Mouse (Mus musculus) granulocyte monocyte progenitor cell, adult 5-6 weeks (primary cell): Measurements from ENCODE around the gene Ptpre. TPM values are rescaled to one million over a fixed set of nuclear protein-coding genes. Genes with fewer than 3 reads are reported as not detected.

Experiments
- ATAC-seq: replicated peaks from 2 replicates; pipeline ENCODE4 v1.8.0; 2016; ENCODE audit warnings: mild to moderate bottlenecking, moderate TSS enrichment, inconsistent platforms; ENCODE audit not compliant: poor library complexity, severe bottlenecking
- total RNA-seq, 2 experiments: library from RNA; stranded (forward) in 1 of 2; stranded (reverse) in 1 of 2; fragments of 200-712, 200-1000 nt in 1 of 2; fragments of >200 nt in 1 of 2; fragmentation: Nextera tagmentation in 1 of 2; gene quantifications; 2 replicates each; pipeline ENCODE4 v1.2.3; 2014 to 2017

Ptpre gene
- total RNA-seq, 2 experiments from 2014 or later, result 48.3 to 74.9 TPM

- ATAC-seq, result peak; percentile 12
Observed at GRCm38 (mm10) chr7:135601607-135602006, 64.3 kb downstream of the Ptpre start.

DNA sequence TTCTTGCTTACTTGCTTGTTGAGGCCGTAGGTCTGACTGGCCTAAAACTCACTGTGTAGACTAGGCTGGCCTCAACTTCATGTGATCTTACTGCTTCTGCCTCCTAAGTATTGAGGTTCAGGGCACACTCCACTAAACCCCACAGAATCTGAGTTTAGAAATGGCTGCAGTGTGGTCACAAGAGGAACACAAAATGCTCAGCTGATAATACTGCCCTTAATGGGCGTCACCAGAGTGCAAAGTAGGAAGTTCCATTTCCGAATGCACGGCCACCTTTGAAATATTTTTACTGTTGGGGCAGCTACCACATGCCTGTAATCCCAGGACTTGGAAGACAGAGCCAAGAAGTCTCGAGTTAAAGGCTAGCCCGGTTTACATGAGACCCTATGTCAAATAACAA, 65.0 kb downstream of the Ptpre start:
- ATAC-seq, result peak; percentile 15

- ATAC-seq, result no peak
Observed at GRCm38 (mm10) chr7:135602881-135603523, 65.7 kb downstream of the Ptpre start.

- ATAC-seq, result peak; percentile 52
Observed at GRCm38 (mm10) chr7:135605002-135605803, 67.9 kb downstream of the Ptpre start.

- ATAC-seq, result no peak
Observed at GRCm38 (mm10) chr7:135605804-135606072, 68.5 kb downstream of the Ptpre start.

- ATAC-seq, result no peak
Observed at GRCm38 (mm10) chr7:135608208-135608607, 70.9 kb downstream of the Ptpre start.

DNA sequence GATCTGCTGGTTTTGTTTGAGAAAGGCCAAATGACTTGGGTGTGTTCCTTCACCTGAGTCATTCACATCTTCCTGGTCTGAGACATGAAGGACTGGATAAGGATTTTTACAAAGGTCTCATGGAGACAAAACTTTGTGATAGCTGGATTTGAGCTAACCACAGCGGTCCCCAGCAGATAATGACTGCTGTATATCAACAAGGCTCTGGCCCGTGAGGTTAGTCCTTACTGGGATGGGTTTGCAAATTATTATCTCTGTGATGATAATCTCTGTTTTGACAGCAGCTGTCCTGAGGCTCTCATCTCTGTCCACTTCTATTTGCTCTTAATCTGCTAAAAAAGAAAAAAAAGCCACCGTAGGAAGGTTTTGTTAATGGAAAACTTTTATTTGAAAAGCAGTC, 71.7 kb downstream of the Ptpre start:
- no peak for ATAC-seq

- ATAC-seq, result no peak
Observed at GRCm38 (mm10) chr7:135609655-135610054, 72.4 kb downstream of the Ptpre start.

DNA sequence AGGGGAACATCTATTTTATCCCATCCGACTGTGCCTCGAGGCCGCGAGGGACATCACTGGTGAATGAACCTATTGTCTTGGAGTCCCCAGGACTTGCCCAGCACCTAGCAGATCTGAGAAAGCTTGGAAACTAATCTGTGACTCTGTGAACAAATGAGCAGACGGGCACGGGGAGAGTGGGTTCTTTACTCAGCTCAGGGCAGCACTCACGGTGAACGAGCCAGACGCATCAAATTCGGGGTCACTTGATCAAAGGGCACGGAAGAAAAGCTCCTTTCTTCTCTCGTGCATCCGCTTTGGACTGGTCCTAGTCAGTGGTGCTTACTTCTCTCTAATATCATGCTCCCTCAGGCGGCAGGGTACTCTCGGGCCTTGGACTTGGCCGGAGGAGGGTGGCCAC, 75.0 kb downstream of the Ptpre start:
- no peak for ATAC-seq

GRCm38 (mm10) chr7:135612801-135613200, 75.5 kb downstream of the Ptpre start:
- ATAC-seq, result no peak

- ATAC-seq, result no peak
Observed at GRCm38 (mm10) chr7:135613380-135613779, 76.1 kb downstream of the Ptpre start.

DNA sequence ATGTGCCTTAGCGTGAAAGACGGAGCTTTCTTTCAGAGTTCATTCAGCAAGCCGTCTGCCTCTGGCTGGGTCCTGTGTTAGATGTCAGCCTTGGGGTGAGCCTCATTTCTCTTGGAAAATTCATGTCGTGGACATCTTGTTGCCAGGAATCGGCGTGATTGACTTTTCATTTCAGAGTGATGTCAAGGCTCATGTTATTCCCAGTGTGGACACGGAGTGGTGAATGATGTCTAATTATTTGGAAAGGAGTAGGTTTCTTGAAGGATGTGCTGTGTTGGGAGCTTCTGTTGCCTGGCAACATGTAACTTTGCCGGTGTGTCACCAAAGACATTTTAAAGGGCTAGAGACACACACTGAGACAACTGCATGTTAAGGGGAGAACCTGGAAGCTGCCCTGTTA, 77.6 kb downstream of the Ptpre start:
- no peak for ATAC-seq

DNA sequence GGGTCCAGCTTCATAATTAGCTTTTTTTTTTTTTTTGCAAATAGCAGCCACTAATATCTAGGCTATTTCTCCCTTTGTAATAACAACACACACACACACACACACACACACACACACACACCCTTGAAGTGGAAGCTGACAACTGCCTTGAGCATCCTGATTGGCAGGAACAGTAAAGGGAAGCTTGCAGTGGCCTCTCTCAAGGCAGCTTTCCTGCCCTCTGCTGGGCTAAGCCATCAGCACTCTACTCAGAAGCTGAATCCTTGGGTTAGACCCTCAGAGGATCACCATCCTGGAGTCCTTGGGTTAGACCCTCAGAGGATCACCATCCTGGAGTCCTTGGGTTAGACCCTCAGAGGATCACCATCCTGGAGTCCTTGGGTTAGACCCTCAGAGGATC, 79.2 kb downstream of the Ptpre start:
- peak; percentile 71 for ATAC-seq

DNA sequence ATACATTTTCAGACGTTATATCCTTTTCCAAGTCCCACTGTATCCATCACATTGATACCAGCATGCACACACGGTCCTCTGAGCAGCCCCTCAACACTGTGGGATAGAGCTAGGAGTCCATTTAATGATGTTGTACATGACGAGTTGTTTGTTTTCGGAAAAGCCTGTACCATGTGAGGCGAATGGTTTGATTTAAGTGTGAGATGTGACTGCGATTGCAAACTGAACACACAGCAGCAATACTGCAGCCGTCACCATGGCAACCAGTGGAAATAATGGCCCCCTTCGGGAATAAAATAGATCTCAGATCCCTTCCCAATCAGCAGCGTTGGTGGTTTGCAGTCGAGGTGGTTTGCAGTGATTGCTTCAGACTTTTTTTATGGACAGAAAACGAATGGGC, 80.5 kb downstream of the Ptpre start:
- ATAC-seq, result no peak

- ATAC-seq, result no peak
Observed at GRCm38 (mm10) chr7:135621649-135622048, 84.4 kb downstream of the Ptpre start.

GRCm38 (mm10) chr7:135622241-135622640, 85.0 kb downstream of the Ptpre start:
- ATAC-seq, result no peak

DNA sequence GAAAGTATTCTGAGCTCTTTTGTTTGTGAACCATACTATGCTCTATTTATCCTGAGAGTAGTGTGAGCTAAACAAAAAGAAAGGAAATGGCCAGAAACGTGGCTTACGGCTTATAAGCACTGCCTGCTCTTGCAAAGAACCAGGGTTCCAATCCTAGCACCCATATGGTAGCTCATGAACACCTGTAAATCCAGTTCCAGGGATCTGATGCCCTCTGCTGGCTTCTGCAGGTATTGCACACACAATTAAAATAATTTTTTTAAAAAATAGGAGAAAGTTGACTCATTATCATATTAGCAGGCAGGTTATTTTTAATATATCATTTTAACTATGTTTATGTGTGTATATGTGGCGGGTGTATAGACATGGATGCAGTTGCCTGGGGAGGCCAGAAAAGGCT, 87.6 kb downstream of the Ptpre start:
- 0 out of 2 replicates have a peak, but pooled peaks have one; percentile 29 for ATAC-seq

GRCm38 (mm10) chr7:135628363-135628762, 91.1 kb downstream of the Ptpre start:
- ATAC-seq, result peak; percentile 77

- no peak for ATAC-seq
Observed at GRCm38 (mm10) chr7:135629019-135629418, 91.7 kb downstream of the Ptpre start.

GRCm38 (mm10) chr7:135631776-135632552, 94.7 kb downstream of the Ptpre start:
- peak; percentile 64 for ATAC-seq

DNA sequence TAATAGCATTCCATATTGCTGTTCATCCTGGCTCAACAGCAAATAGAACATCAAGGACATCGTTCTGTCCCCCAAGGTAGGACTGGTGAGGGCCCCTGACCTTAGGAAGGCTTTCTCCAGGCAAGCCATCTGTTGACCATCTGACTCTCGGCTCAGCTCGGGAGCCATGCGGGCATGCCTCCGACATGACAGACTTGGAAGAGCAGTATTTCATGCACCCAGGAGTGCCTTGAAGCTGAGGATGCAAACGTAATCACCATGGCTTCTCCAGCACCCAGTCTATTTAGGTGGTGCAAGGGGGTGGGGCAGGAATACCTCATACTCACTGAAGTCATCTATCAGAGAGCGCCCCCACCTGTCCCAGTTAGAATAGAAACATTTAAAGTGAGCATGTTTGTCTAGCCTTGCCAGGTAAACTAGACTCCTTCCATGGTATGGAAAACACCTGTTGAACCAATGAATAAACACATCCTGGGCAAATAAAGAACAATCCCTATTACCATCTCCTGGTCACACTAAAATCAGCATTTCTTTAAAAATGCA, 95.5 kb downstream of the Ptpre start:
- ATAC-seq, result no peak
